Mouse (Mus musculus): ENCODE results near the gene Galns.
"Not testable (repeated sequence)": the region's sequence is repeated elsewhere in the genome, so short reads cannot be mapped to it uniquely, and the experiment has no call there.

The Galns gene

GRCm38 (mm10) chr8:122596031-122596430, 15.2 kb downstream of the Galns start:
- DNase-seq (ENCODE audit: low spot score in 2 of 2): no peak

GRCm38 (mm10) chr8:122593783-122594507, 17.3 kb downstream of the Galns start:
- peak in 1 of 2 experiments; percentile 26 for DNase-seq (ENCODE audit: low spot score in 2 of 2)

GRCm38 (mm10) chr8:122593240-122593639, 18.0 kb downstream of the Galns start:
- no peak for DNase-seq (ENCODE audit: low spot score in 2 of 2)

- no peak for DNase-seq (ENCODE audit: low spot score in 2 of 2)
Measured at GRCm38 (mm10) chr8:122586749-122587148, 24.5 kb downstream of the Galns start.

- DNase-seq (ENCODE audit: low spot score in 2 of 2): no peak
Measured at GRCm38 (mm10) chr8:122586171-122586570, 25.1 kb downstream of the Galns start.

- no peak for DNase-seq (ENCODE audit: low spot score in 2 of 2)
Measured at GRCm38 (mm10) chr8:122585411-122585891, 25.8 kb downstream of the Galns start.

- DNase-seq (ENCODE audit: low spot score in 2 of 2): no peak
Measured at GRCm38 (mm10) chr8:122584981-122585380, 26.3 kb downstream of the Galns start.

GRCm38 (mm10) chr8:122580926-122581325, 30.3 kb downstream of the Galns start:
- DNase-seq (ENCODE audit: low spot score in 2 of 2): no peak

GRCm38 (mm10) chr8:122579196-122579595, 32.1 kb downstream of the Galns start:
- no peak for DNase-seq (ENCODE audit: low spot score in 2 of 2)

- no peak for DNase-seq (ENCODE audit: low spot score in 2 of 2)
Measured at GRCm38 (mm10) chr8:122577116-122577515, 34.1 kb downstream of the Galns start.

- DNase-seq (ENCODE audit: low spot score in 2 of 2): peak; percentile 67 to 85
Measured at GRCm38 (mm10) chr8:122576648-122577022, 34.6 kb downstream of the Galns start, which contains the start of gene Aprt. Gene Aprt (minus strand): TSS chr8:122576909.

GRCm38 (mm10) chr8:122575735-122576647, 35.3 kb downstream of the Galns start:
- DNase-seq (ENCODE audit: low spot score in 2 of 2): no peak

GRCm38 (mm10) chr8:122575286-122575685, 36.0 kb downstream of the Galns start:
- no peak for DNase-seq (ENCODE audit: low spot score in 2 of 2)

GRCm38 (mm10) chr8:122574667-122575251, 36.5 kb downstream of the Galns start:
- no peak for DNase-seq (ENCODE audit: low spot score in 2 of 2)

- DNase-seq (ENCODE audit: low spot score in 2 of 2): no peak
Measured at GRCm38 (mm10) chr8:122574264-122574663, 37.0 kb downstream of the Galns start.

GRCm38 (mm10) chr8:122573577-122573976, 37.7 kb downstream of the Galns start:
- no peak for DNase-seq (ENCODE audit: low spot score in 2 of 2)

GRCm38 (mm10) chr8:122573176-122573575, 38.1 kb downstream of the Galns start:
- not testable (repeated sequence) for DNase-seq (ENCODE audit: low spot score in 2 of 2)

GRCm38 (mm10) chr8:122572751-122573150, 38.5 kb downstream of the Galns start:
- no peak for DNase-seq (ENCODE audit: low spot score in 2 of 2)

- DNase-seq (ENCODE audit: low spot score in 2 of 2): no peak
Measured at GRCm38 (mm10) chr8:122571750-122572267, 39.5 kb downstream of the Galns start.

- DNase-seq (ENCODE audit: low spot score in 2 of 2): no peak
Measured at GRCm38 (mm10) chr8:122571153-122571552, 40.1 kb downstream of the Galns start.

GRCm38 (mm10) chr8:122569996-122570395, 41.3 kb downstream of the Galns start:
- DNase-seq (ENCODE audit: low spot score in 2 of 2): no peak

- DNase-seq (ENCODE audit: low spot score in 2 of 2): no peak
Measured at GRCm38 (mm10) chr8:122569329-122569728, 41.9 kb downstream of the Galns start.

Data from cerebellum, postnatal 4 days (tissue).